Mouse (Mus musculus) embryo, embryonic 9.5 days (tissue): ENCODE results near the gene Apaf1.

Experiments
- DNase-seq: peaks from one replicate; pipeline ENCODE4 v3.0.0-alpha.2; 2017; ENCODE audit errors: extremely low spot score

The Apaf1 gene

GRCm38 (mm10) chr10:91082550-91083392 lies at the start of gene Apaf1, which contains the start of gene Ikbip:
Apaf1 (minus strand) TSS chr10:91082770.
Ikbip (plus strand) TSS chr10:91082940.
- peak; percentile 100 for DNase-seq

GRCm38 (mm10) chr10:91131565-91131964 lies 49.0 kb upstream of the Apaf1 start:
- DNase-seq = no peak

DNA sequence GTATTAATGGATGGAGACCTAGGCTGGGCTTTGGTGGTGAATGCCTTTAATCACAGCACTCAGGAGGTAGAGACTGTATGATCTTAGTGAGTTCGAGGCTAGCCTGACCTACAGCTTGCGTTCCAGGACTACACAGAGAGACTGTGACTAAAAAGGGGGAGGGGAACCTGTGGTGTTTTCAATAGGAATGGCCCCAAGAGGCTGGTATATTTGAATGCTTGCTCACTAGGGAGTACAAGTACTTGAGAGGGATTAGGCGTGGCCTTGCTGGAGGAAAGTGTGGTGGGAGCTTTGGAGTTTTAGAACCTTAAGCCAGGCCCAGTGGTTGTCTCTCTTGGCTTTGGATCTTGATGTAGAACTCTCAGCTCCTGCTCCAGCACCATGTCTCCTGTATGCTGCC lies 48.2 kb upstream of the Apaf1 start:
- DNase-seq = no peak

- DNase-seq = no peak
These were observed 46.1 kb upstream of the Apaf1 start for GRCm38 (mm10) chr10:91128551-91129160.

- no peak for DNase-seq
These were observed 44.8 kb upstream of the Apaf1 start for GRCm38 (mm10) chr10:91127395-91127794.

- DNase-seq = no peak
These were observed 44.2 kb upstream of the Apaf1 start for GRCm38 (mm10) chr10:91126618-91127355.

DNA sequence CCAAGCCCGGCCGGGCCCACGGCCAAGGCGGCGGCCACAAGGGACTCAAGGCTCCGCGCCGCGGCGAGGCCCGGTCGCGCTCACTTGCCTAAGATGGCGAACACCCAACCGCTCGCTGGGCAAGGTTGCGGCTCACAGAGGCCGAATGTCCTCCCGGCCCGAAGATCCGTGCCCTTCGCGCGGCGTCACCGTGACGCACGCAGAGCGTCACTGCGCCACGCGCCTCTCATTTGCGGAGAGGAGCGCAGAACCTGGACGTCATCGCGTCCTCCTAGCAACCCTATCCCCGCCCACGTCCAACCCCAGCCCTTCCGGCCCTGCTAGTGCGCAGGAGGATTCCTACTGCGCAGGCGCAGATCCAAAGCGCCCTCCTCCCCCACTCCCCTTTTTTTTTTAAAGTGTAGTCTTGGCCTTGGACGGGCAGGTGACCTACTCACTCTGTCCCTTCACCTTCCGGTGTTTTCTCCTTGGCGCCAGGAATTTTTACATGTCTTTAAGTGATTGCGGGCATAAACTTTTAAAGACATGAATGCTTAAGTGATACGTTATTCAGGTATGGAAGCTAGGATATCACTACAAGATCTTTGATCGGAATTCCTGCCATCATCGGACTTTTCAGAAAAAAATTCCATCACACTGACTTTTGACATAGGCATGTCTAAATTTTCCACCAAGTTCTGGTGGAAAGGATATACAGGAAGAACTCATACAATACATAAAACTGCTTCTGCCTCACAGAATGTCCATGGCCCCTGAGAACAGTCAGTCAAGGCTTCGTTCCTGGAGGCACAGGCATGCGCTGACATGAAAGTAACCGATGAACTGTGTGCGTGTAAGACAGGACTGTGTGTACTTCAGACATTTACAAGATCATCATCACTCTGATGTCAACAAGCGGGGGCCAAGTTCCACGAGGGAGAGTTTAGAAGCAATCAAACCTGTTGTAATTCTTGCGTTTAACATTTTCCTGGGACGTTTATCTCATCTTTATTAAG lies 41.6 kb upstream of the Apaf1 start, which contains the start of gene Slc25a3:
TSS of gene Slc25a3 (minus strand) at position 232 of the 995 bp plus-strand sequence.
- peak; percentile 97 for DNase-seq

DNA sequence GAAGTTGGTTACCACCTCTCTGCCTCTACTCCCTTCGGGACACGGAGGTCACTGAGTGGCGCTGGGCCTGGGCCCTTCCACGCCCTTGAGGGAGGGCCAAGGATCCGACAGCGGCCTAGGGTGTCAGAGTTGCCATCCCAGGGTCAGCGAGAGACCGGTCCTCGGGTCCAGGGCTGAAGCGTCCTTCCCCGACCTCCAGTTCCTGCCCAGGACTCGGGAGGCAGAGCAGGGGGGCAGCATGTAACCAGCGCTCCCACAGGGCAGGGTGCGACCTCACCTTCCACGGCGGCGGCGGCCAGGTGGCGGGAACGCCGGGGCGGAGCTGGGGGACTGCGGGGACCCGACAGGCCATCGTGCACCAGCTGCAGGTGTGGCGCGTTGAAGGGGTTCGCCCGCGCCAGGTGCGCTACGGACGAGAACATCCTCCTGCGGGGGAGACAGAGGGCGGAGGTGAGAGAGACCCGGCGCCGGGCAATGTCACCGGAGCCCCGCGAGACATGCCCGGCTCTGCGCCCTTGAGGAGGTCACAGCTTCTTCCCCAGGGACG lies 40.8 kb upstream of the Apaf1 start:
- peak; percentile 55 for DNase-seq

DNA sequence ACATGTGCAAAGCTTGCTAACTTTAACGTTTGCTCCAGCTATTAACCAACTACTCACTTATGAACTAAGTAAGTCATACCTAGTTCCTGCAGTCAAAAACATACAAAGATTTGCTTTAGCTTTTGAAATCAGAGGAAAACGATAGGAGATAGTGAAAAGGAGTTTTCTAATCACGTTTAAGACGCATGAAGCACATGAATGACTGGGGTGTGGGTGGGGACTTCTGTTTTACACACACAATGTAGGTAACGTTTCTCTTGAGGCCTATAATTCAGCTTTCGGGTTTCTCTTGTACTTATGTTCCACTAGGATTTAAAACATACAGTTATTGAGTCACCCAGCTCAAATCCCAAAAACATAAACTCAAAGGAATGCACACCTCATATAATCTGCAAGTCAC lies 40.1 kb upstream of the Apaf1 start:
- no peak for DNase-seq

GRCm38 (mm10) chr10:91116958-91117357 lies 34.4 kb upstream of the Apaf1 start:
- no peak for DNase-seq

- DNase-seq = no peak
These were observed 27.3 kb upstream of the Apaf1 start for GRCm38 (mm10) chr10:91109841-91110240.

GRCm38 (mm10) chr10:91105981-91106380 lies 23.4 kb upstream of the Apaf1 start:
- DNase-seq = no peak

- DNase-seq = no peak
These were observed 20.4 kb upstream of the Apaf1 start for GRCm38 (mm10) chr10:91102799-91103590.

- no peak for DNase-seq
These were observed 19.4 kb upstream of the Apaf1 start for GRCm38 (mm10) chr10:91101936-91102335.

- no peak for DNase-seq
These were observed 17.5 kb upstream of the Apaf1 start for GRCm38 (mm10) chr10:91100101-91100500.

DNA sequence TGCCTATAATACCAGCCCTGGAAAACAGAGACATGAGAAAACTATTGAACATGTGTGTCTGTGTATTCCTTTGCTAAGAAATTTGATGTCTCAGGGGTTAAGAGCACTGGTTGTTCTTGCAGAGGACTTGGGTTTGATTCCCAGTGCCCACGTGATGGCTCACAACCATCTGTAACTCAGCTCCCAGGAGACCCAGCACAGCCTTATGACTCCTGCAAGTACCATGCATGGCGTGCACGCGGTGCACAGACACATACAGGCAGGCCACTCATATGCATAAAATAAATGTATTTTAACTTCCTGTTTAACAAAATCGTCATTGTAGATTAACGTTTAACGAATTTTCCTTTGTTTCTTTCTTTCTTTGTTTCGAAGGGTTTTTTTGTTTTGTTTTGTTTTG lies 15.5 kb upstream of the Apaf1 start:
- no peak for DNase-seq

- no peak for DNase-seq
These were observed 11.9 kb upstream of the Apaf1 start for GRCm38 (mm10) chr10:91094251-91095104.

DNA sequence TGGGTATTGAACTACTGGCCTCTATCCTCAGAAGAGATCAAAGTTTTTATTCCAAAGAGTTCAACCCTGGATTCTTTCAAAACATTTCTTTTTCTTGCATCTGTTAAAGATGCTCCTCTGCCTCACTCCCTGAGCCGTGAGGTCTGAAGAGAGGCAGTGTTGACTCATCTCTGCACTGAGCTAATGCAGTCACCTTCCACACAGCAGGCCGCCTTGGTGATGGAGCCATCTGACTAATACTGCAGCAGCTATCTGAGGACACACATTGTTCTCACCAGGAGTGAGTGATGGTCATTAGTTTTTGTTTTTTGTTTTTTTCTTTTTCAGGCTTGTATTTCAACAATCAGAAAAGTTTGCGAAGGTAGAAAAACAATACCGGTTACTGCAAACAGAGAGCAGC lies 10.2 kb upstream of the Apaf1 start:
- no peak for DNase-seq

DNA sequence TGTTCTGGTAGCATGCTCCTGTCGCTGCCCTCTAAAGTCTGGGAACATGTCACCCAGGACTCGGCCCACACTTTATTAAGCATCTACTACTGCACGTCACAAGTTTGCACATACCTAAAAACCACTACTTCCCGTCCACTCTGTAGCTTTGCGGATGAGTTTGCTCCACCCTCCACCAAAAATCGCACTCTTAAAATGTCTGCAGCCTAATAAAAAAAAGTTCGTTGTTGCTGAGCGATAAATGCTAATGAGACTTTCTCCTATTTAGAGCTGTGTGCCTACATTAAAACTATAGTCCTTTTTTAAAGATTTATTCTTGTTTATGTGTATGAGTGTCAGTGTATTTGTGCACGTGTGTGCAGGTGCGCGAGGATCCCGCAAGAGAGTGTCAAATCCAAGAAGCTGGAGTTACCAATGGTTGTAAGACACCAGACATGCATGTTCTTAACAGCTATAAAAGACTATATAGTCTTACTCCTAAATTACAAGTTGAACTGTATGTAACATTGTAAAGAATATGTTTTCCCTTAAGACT lies 890 bp upstream of the Apaf1 start:
- DNase-seq = no peak
